Mouse (Mus musculus): ENCODE data around the gene Trappc11. TPM values are rescaled to one million over a fixed set of nuclear protein-coding genes. Genes with fewer than 3 reads are reported as not detected.

Trappc11 gene
- total RNA-seq (2021) = 10 to 100 TPM; 18.1 to 19.7 TPM
- long read RNA-seq, experiment 1, full-length matches to known transcripts = 9 of 16 reads
- long read RNA-seq, experiment 1, partial matches to known transcripts = 5 of 16 reads
- long read RNA-seq, experiment 1, other reads (novel, unspliced or antisense) = 2 of 16 reads
- long read RNA-seq, experiment 2, full-length matches to known transcripts = 12 of 22 reads
- long read RNA-seq, experiment 2, partial matches to known transcripts = 7 of 22 reads
- long read RNA-seq, experiment 2, other reads (novel, unspliced or antisense) = 3 of 22 reads

- DNase-seq = peak; percentile 90
These were observed at the start of gene Trappc11, which contains the start of gene Rwdd4a for GRCm38 (mm10) chr8:47533344-47534125. Gene Trappc11, minus strand, starts transcription at chr8:47533470. Gene Rwdd4a, plus strand, starts transcription at chr8:47533664.

GRCm38 (mm10) chr8:47581454-47581853 is 48.2 kb upstream of the Trappc11 start:
- DNase-seq = no peak

GRCm38 (mm10) chr8:47573482-47573881 is 40.2 kb upstream of the Trappc11 start:
- DNase-seq = no peak

GRCm38 (mm10) chr8:47570161-47570560 is 36.9 kb upstream of the Trappc11 start:
- DNase-seq = peak; percentile 63

- no peak for DNase-seq
These were observed 34.8 kb upstream of the Trappc11 start for GRCm38 (mm10) chr8:47568098-47568497.

GRCm38 (mm10) chr8:47566551-47566950 is 33.3 kb upstream of the Trappc11 start:
- no peak for DNase-seq

- DNase-seq = no peak
These were observed 27.5 kb upstream of the Trappc11 start for GRCm38 (mm10) chr8:47560801-47561200.

GRCm38 (mm10) chr8:47558274-47558673 is 25.0 kb upstream of the Trappc11 start:
- no peak for DNase-seq

GRCm38 (mm10) chr8:47556446-47556845 is 23.2 kb upstream of the Trappc11 start:
- DNase-seq = no peak

GRCm38 (mm10) chr8:47553613-47554012 is 20.3 kb upstream of the Trappc11 start:
- no peak for DNase-seq

GRCm38 (mm10) chr8:47547102-47547501 is 13.8 kb upstream of the Trappc11 start:
- no peak for DNase-seq

- no peak for DNase-seq
These were observed 10.8 kb upstream of the Trappc11 start for GRCm38 (mm10) chr8:47544094-47544493.

- no peak for DNase-seq
These were observed 9.5 kb upstream of the Trappc11 start for GRCm38 (mm10) chr8:47542746-47543145.

- DNase-seq = no peak
These were observed 5.1 kb upstream of the Trappc11 start for GRCm38 (mm10) chr8:47538323-47538722.

- no peak for DNase-seq
These were observed 5.2 kb downstream of the Trappc11 start for GRCm38 (mm10) chr8:47528094-47528493.

- DNase-seq = no peak
These were observed 19.7 kb downstream of the Trappc11 start for GRCm38 (mm10) chr8:47513601-47514000.

GRCm38 (mm10) chr8:47510930-47511329 is 22.3 kb downstream of the Trappc11 start:
- no peak for DNase-seq

GRCm38 (mm10) chr8:47505431-47505830 is 27.8 kb downstream of the Trappc11 start:
- DNase-seq = no peak

GRCm38 (mm10) chr8:47502546-47502945 is 30.7 kb downstream of the Trappc11 start:
- DNase-seq = no peak

GRCm38 (mm10) chr8:47501994-47502393 is 31.3 kb downstream of the Trappc11 start:
- DNase-seq = no peak

GRCm38 (mm10) chr8:47495428-47495827 is 37.8 kb downstream of the Trappc11 start:
- DNase-seq = no peak

GRCm38 (mm10) chr8:47494602-47495153 is 38.6 kb downstream of the Trappc11 start:
- DNase-seq = no peak

- DNase-seq = no peak
These were observed 40.2 kb downstream of the Trappc11 start for GRCm38 (mm10) chr8:47493106-47493505.
